Mouse (Mus musculus) hindbrain, postnatal 0 days (tissue): Measurements from ENCODE around the gene Magi2. TPM values are rescaled to one million over a fixed set of nuclear protein-coding genes. Genes with fewer than 3 reads are reported as not detected.

Source experiments
- ATAC-seq: fragments of 200-750 bp; cut with Nextera tagmentation; 2 replicates; pipeline ENCODE4 v1.8.0; 2017; ENCODE audit warnings: mild to moderate bottlenecking, moderate TSS enrichment, moderate library complexity
- DNase-seq: peaks from one replicate; pipeline ENCODE4 v3.0.0-alpha.2; 2015; ENCODE audit warnings: low spot score
- H3K27ac ChIP-seq: fragments of 300-500 bp; sonication (generic); 2 replicates; pipeline ENCODE4 v1.5.1; 2014; ENCODE audit warnings: mild to moderate bottlenecking
- H3K27me3 ChIP-seq: fragments of 300-500 bp; sonication (generic); 2 replicates; pipeline ENCODE4 v1.6.1; 2014; ENCODE audit warnings: low read length, mixed read lengths; ENCODE audit not compliant: insufficient read depth
- H3K36me3 ChIP-seq: fragments of 300-500 bp; sonication (generic); 2 replicates; pipeline ENCODE4 v1.6.1; 2014; ENCODE audit warnings: low read length, mixed read lengths; ENCODE audit not compliant: insufficient read depth
- H3K4me1 ChIP-seq: fragments of 300-500 bp; sonication (generic); 2 replicates; pipeline ENCODE4 v1.6.1; 2014; ENCODE audit warnings: antibody characterized with exemption, low read length, mixed read lengths; ENCODE audit not compliant: insufficient read depth
- H3K4me2 ChIP-seq: fragments of 300-500 bp; sonication (generic); 2 replicates; pipeline ENCODE4 v1.6.1; 2014; ENCODE audit warnings: low read depth, mild to moderate bottlenecking, low read length, moderate library complexity, mixed read lengths
- H3K4me3 ChIP-seq: fragments of 300-500 bp; sonication (generic); 2 replicates; pipeline ENCODE4 v1.5.1; 2014; ENCODE audit warnings: low read length
- H3K9ac ChIP-seq: fragments of 300-500 bp; sonication (generic); replicated peaks from 2 replicates; pipeline ENCODE4 v1.6.1; 2014; ENCODE audit warnings: mild to moderate bottlenecking, low read length, moderate library complexity, mixed read lengths
- H3K9me3 ChIP-seq: fragments of 300-500 bp; sonication (generic); 2 replicates; pipeline ENCODE4 v1.6.1; 2016; ENCODE audit warnings: low read length, mixed read lengths
- CTCF ChIP-seq: IDR thresholded peaks from 2 replicates; pipeline ENCODE4 v1.5.1; 2016; ENCODE audit warnings: antibody characterized with exemption, control low read depth, low read depth
- WGBS: fragments of 180-500 bp; shearing (Covaris S2); extraction: QIAGEN DNeasy Blood & Tissue Kit; methylation state at CpG from one replicate; pipeline ENCODE4 v1.1.7; 2014; 5-methylcytosine and 5-hydroxymethylcytosine counted together
- polyA plus RNA-seq: library from polyadenylated mRNA; unstranded; fragments of >200 nt; fragmentation: Nextera tagmentation; extraction: Ambion mirVana; gene quantifications from 2 replicates; pipeline ENCODE4 v1.2.1, GENCODE M21; 2015
- total RNA-seq: library from RNA; depleted of rRNA; stranded (reverse); fragments of >200 nt; gene quantifications from 2 replicates; pipeline ENCODE4 v1.2.3, GENCODE M21; 2014

The Magi2 gene
- total and polyA plus RNA-seq, 2 experiments from 2014 or later: 17.3 to 45.5 TPM

DNA sequence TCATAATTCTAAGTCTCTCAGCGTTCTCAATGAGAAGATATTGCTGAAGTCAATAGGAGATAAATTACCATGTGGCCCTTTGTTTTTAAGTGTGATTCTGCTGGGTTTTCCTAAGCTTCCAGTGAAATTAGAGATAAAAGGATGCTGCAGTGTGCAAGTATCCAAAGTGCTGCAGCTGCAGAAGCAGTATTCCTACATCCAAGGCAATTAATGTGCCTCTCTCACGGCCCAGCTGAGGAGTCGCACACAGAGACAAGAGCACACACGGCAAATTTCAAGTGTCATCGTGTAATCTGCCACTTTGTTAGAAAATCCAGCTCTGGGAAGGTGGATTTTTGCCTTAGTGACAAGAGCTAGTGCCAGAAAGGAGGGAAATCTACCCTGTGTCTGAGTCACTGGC is 1177.7 kb downstream of the Magi2 start:
- Histone ChIP-seq H3K27ac (no peak overlapping the region), H3K9ac (no peak overlapping the region), H3K27me3 (no peaks in the 10 kb centered on the region), H3K4me3 (no peak overlapping the region), H3K4me1 (no peaks in the 10 kb centered on the region), H3K4me2 (no peak overlapping the region), H3K9me3 (no peaks in the 10 kb centered on the region), H3K36me3 (no peaks in the 10 kb centered on the region)
- no peak for TF ChIP-seq CTCF
- no peak for ATAC-seq
- WGBS: 71% methylated on average over 5 of the region's 5 CpGs
- no peak for DNase-seq

DNA sequence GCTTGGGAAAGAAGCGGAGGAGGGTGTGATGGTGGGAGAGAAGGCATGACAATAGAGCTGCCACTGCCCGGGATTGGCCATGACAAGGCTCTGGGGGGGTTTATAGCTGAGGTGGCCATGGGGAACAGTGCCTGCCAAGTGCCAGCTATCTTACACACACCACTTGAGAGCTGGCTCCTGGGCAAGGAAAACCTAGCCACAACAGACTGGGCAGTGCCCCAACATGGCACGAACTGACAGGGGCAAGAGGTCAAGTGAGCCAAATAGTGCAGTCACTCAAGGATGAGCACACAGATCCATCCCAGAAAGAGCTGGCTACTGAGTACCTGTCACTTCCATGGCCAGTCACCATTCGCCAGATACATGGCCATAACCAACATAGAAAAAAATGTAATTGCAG is 1179.8 kb downstream of the Magi2 start:
- H3K9ac ChIP-seq: no peak overlapping the region
- H3K27ac ChIP-seq: no peak overlapping the region
- no peak for TF ChIP-seq CTCF
- ATAC-seq: no peak
- no peaks in the 10 kb centered on the region for H3K36me3 ChIP-seq
- no peak overlapping the region for H3K4me3 ChIP-seq
- H3K27me3 ChIP-seq: no peaks in the 10 kb centered on the region
- no peaks in the 10 kb centered on the region for H3K4me1 ChIP-seq
- no peak overlapping the region for H3K4me2 ChIP-seq
- 78% methylated on average over 4 of the region's 4 CpGs for WGBS
- no peak for DNase-seq
- no peaks in the 10 kb centered on the region for H3K9me3 ChIP-seq

- TF ChIP-seq CTCF: no peak
- Histone ChIP-seq H3K9ac (no peak overlapping the region), H3K27ac (no peak overlapping the region), H3K9me3 (no peaks in the 10 kb centered on the region), H3K36me3 (no peaks in the 10 kb centered on the region), H3K27me3 (no peaks in the 10 kb centered on the region), H3K4me1 (no peaks in the 10 kb centered on the region), H3K4me3 (no peak overlapping the region), H3K4me2 (no peak overlapping the region)
- DNase-seq (no peak), ATAC-seq (no peak)
Observed at GRCm38 (mm10) chr5:20415320-20415719, 1188.5 kb downstream of the Magi2 start.

DNA sequence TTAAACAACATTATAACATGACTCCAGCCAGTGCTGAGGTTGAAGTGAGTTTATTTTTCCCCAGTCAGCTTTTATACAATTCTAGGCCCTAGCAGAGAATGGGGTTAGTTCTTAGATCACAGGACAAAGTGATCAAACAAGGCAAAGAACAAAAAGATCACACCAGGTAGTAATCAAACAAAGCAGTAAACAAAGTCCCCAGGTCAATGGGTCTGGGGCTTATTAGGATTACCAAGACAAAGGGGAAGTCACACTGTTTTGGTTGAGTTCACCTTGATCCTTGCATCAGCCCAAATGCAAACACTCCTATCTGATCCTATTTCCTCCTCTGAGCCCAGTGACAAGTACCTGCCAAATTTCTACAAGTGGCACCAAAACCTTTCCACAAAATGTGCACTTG is 1190.5 kb downstream of the Magi2 start:
- Histone ChIP-seq H3K4me1 (no peaks in the 10 kb centered on the region), H3K9me3 (no peaks in the 10 kb centered on the region), H3K4me2 (no peak overlapping the region), H3K9ac (no peak overlapping the region), H3K4me3 (no peak overlapping the region), H3K36me3 (no peaks in the 10 kb centered on the region), H3K27ac (no peak overlapping the region), H3K27me3 (no peaks in the 10 kb centered on the region)
- no peak for ATAC-seq
- no peak for DNase-seq
- TF ChIP-seq CTCF: no peak

- no peak overlapping the region for H3K27ac ChIP-seq
- DNase-seq (no peak), ATAC-seq (no peak; the same call in 1 of the 2 replicates)
- no peak overlapping the region for H3K9ac ChIP-seq
- H3K27me3 ChIP-seq: no peaks in the 10 kb centered on the region
- no peak overlapping the region for H3K4me2 ChIP-seq
- 58% methylated on average over 9 of the region's 9 CpGs for WGBS
- no peak for TF ChIP-seq CTCF
- no peaks in the 10 kb centered on the region for H3K4me1 ChIP-seq
- H3K4me3 ChIP-seq: no peak overlapping the region
- H3K9me3 ChIP-seq: no peaks in the 10 kb centered on the region
- H3K36me3 ChIP-seq: no peaks in the 10 kb centered on the region
Observed at GRCm38 (mm10) chr5:20432148-20432813, 1205.4 kb downstream of the Magi2 start.

DNA sequence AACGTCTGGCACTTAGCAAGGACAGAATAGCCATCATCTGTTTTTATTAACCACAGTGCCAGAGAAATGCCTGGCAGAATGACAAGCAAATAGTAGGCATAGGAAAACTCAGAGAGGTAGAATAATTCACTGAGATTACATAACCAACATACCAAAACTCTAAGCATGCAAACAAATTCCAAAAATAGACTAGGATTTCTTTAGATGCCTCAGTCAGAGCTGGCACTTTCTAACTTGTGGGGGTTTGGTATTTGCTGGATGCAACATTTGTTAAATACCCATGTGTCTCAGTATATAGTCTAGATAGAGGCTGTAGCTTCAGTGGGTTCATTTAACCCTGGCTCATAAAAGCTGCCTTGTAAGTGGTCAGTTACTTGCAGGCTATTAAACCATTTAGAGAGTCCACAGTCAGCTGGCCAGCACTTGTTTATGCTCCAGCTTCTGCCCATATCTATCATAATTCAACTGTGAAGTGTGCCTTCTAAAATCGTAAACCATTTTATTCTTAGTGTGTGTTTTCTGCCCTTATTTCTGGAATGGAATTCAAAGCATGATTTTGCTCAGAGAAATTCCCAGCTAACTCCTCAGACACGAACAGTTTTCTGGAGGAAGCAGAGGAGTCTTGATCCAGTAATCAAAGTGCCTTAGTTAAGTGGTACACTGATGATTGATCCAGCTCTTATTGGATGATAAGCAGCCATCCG is 1219.8 kb downstream of the Magi2 start:
- DNase-seq (no peak), ATAC-seq (no peak)
- H3K27ac ChIP-seq: no peak overlapping the region
- H3K4me3 ChIP-seq: no peak overlapping the region
- H3K36me3 ChIP-seq: no peaks in the 10 kb centered on the region
- H3K9me3 ChIP-seq: no peaks in the 10 kb centered on the region
- no peak for TF ChIP-seq CTCF
- no peaks in the 10 kb centered on the region for H3K4me1 ChIP-seq
- H3K9ac ChIP-seq: no peak overlapping the region
- H3K4me2 ChIP-seq: no peak overlapping the region
- WGBS: 63% methylated on average over 4 of the region's 4 CpGs
- H3K27me3 ChIP-seq: no peaks in the 10 kb centered on the region

- Histone ChIP-seq H3K36me3 (no peaks in the 10 kb centered on the region), H3K4me1 (no peaks in the 10 kb centered on the region), H3K4me3 (no peak overlapping the region), H3K27ac (no peak overlapping the region), H3K27me3 (no peaks in the 10 kb centered on the region), H3K9ac (no peak overlapping the region), H3K9me3 (no peaks in the 10 kb centered on the region), H3K4me2 (no peak overlapping the region)
- DNase-seq (no peak), ATAC-seq (no peak)
- TF ChIP-seq CTCF: no peak
- WGBS: 53% methylated on average over 3 of the region's 3 CpGs
Observed at GRCm38 (mm10) chr5:20456106-20456505, 1229.3 kb downstream of the Magi2 start.
